Mouse (Mus musculus) megakaryocyte, embryonic 14.5 days (primary cell): ENCODE data around the gene Rapsn.

Experiments
- FLI1 ChIP-seq: IDR thresholded peaks from 2 replicates; pipeline ENCODE4 v1.6.1; 2012; ENCODE audit warnings: low read length, inconsistent platforms, mixed read lengths
- GATA1 ChIP-seq: IDR thresholded peaks from 3 replicates; pipeline ENCODE4 v1.6.1; 2012; ENCODE audit warnings: mixed read lengths, low read length, inconsistent platforms, borderline replicate concordance

- TF ChIP-seq GATA1: no peak
- TF ChIP-seq FLI1: no peak
Measured at GRCm38 (mm10) chr2:91023956-91024355, 11.5 kb upstream of the Rapsn start.
